Mouse (Mus musculus) forebrain, embryonic 11.5 days (tissue): ENCODE measurements around the gene Dscaml1. TPM values are rescaled to one million over a fixed set of nuclear protein-coding genes. Genes with fewer than 3 reads are reported as not detected.

Experiments
- ATAC-seq: fragments of 200-750 bp; cut with Nextera tagmentation; replicated peaks from 2 replicates; pipeline ENCODE4 v1.8.0; 2017; ENCODE audit warnings: moderate TSS enrichment; ENCODE audit not compliant: low FRiP score
- DNase-seq: peaks from one replicate; pipeline ENCODE4 v3.0.0-alpha.2; 2017; ENCODE audit warnings: low spot score
- H3K27ac ChIP-seq: fragments of 300-500 bp; sonication (generic); 2 replicates; pipeline ENCODE4 v1.5.1; 2014; ENCODE audit warnings: low read depth, low read length
- H3K27me3 ChIP-seq: fragments of 300-500 bp; sonication (generic); 2 replicates; pipeline ENCODE4 v1.6.1; 2014; ENCODE audit warnings: mild to moderate bottlenecking, low read length, mixed read lengths; ENCODE audit not compliant: control insufficient read depth, insufficient read depth
- H3K36me3 ChIP-seq: fragments of 300-500 bp; sonication (generic); 2 replicates; pipeline ENCODE4 v1.6.1; 2014; ENCODE audit warnings: mild to moderate bottlenecking, low read length, moderate library complexity, mixed read lengths; ENCODE audit not compliant: control insufficient read depth, insufficient read depth
- H3K4me1 ChIP-seq: fragments of 300-500 bp; sonication (generic); replicated peaks from 2 replicates; pipeline ENCODE4 v1.6.1; 2014; ENCODE audit warnings: low read length, mixed read lengths; ENCODE audit not compliant: control insufficient read depth, insufficient read depth
- H3K4me2 ChIP-seq: fragments of 300-500 bp; sonication (generic); 2 replicates; pipeline ENCODE4 v1.6.1; 2014; ENCODE audit warnings: low read depth, mild to moderate bottlenecking, low read length, moderate library complexity, mixed read lengths; ENCODE audit not compliant: severe bottlenecking
- H3K4me3 ChIP-seq: fragments of 300-500 bp; sonication (generic); 2 replicates; pipeline ENCODE4 v1.5.1; 2014; ENCODE audit warnings: low read depth, low read length
- H3K9ac ChIP-seq: fragments of 300-500 bp; sonication (generic); 2 replicates; pipeline ENCODE4 v1.6.1; 2014; ENCODE audit warnings: low read length
- H3K9me3 ChIP-seq: fragments of 300-500 bp; sonication (generic); 2 replicates; pipeline ENCODE4 v1.6.1; 2016; ENCODE audit warnings: low read length, mixed read lengths; ENCODE audit not compliant: control insufficient read depth
- WGBS: fragments of 180-500 bp; shearing (Covaris S2); extraction: QIAGEN DNeasy Blood & Tissue Kit; methylation state at CpG from one replicate; pipeline ENCODE4 v1.1.7; 2014; 5-methylcytosine and 5-hydroxymethylcytosine counted together
- polyA plus RNA-seq: library from polyadenylated mRNA; unstranded; fragments of >200 nt; fragmentation: Nextera tagmentation; extraction: Ambion mirVana; gene quantifications from 2 replicates; pipeline ENCODE4 v1.2.1, GENCODE M21; 2014

The Dscaml1 gene
- polyA plus RNA-seq, 1 experiment from 2014 or later, result 5.4 TPM

GRCm38 (mm10) chr9:45430698-45430959 lies 4.2 kb downstream of the Dscaml1 start:
- Histone ChIP-seq H3K4me1 (peaks cover 11% of the 10 kb centered on the region; the same call in 1 of the 2 replicates), H3K9me3 (no peaks in the 10 kb centered on the region), H3K9ac (peak overlapping the region; percentile 51), H3K27me3 (peaks cover 41% of the 10 kb centered on the region), H3K36me3 (no peaks in the 10 kb centered on the region), H3K27ac (no peak overlapping the region), H3K4me3 (peak overlapping the region; percentile 41), H3K4me2 (peak overlapping the region; percentile 51)
- no peak for ATAC-seq
- no peak for DNase-seq
- 1% methylated on average over 15 of the region's 17 CpGs for WGBS

GRCm38 (mm10) chr9:45431150-45431549 lies 4.7 kb downstream of the Dscaml1 start:
- H3K9ac ChIP-seq, result peak overlapping the region; percentile 51; the same call in 1 of the 2 replicates
- H3K9me3 ChIP-seq, result no peaks in the 10 kb centered on the region
- H3K27ac ChIP-seq, result no peak overlapping the region

DNA sequence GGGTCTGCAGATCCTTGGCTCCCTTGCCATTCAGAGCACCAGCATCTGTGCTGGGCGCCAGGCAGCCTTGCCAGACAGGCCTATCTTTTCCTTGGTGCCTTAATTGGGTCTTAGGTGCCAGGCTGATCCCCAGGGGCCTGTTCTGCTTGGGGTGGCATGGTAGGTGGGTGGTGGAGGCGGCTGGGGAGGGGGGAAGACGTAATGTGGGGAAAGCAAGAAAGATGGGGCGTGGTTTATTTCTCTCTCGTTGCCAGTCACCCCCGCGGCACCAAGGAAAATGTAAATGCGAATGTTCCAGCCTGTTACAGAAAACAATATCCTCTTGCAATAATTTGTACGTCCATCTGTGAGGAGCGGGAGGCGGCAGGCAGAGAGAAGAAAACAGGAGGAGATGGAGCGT lies 6.2 kb downstream of the Dscaml1 start:
- DNase-seq (no peak), ATAC-seq (no peak)
- Histone ChIP-seq H3K4me3 (no peak overlapping the region), H3K9ac (no peak overlapping the region), H3K27ac (no peak overlapping the region), H3K4me2 (no peak overlapping the region), H3K36me3 (no peaks in the 10 kb centered on the region), H3K4me1 (peaks cover 11% of the 10 kb centered on the region; the same call in 1 of the 2 replicates), H3K27me3 (peaks cover 41% of the 10 kb centered on the region), H3K9me3 (no peaks in the 10 kb centered on the region)
- WGBS, result 76% methylated on average over 12 of the region's 12 CpGs

More at GRCm38 (mm10) chr9:45431150-45431549, 4.7 kb downstream of the Dscaml1 start:
- ATAC-seq (no peak), DNase-seq (no peak)
- 2% methylated on average over 26 of the region's 26 CpGs for WGBS
- H3K4me3 ChIP-seq, result peak overlapping the region; percentile 41
- H3K4me1 ChIP-seq, result peaks cover 11% of the 10 kb centered on the region; the same call in 1 of the 2 replicates
- H3K36me3 ChIP-seq, result no peaks in the 10 kb centered on the region
- peak overlapping the region; percentile 51 for H3K4me2 ChIP-seq
- H3K27me3 ChIP-seq, result peaks cover 41% of the 10 kb centered on the region

- peaks cover 11% of the 10 kb centered on the region; the same call in 1 of the 2 replicates for H3K4me1 ChIP-seq
- no peak overlapping the region for H3K4me2 ChIP-seq
- no peak overlapping the region for H3K4me3 ChIP-seq
- no peaks in the 10 kb centered on the region for H3K36me3 ChIP-seq
- ATAC-seq, result no peak
- no peak overlapping the region for H3K27ac ChIP-seq
- H3K27me3 ChIP-seq, result peaks cover 41% of the 10 kb centered on the region
- H3K9ac ChIP-seq, result no peak overlapping the region
- 71% methylated on average over 9 of the region's 9 CpGs for WGBS
- DNase-seq, result no peak
- H3K9me3 ChIP-seq, result no peaks in the 10 kb centered on the region
These were observed 6.7 kb downstream of the Dscaml1 start for GRCm38 (mm10) chr9:45433119-45433518.

GRCm38 (mm10) chr9:45434171-45434570 lies 7.7 kb downstream of the Dscaml1 start:
- DNase-seq (no peak), ATAC-seq (no peak)
- 86% methylated on average over 2 of the region's 2 CpGs for WGBS
- Histone ChIP-seq H3K4me3 (no peak overlapping the region), H3K27ac (no peak overlapping the region), H3K36me3 (no peaks in the 10 kb centered on the region), H3K9ac (no peak overlapping the region), H3K27me3 (peaks cover 34% of the 10 kb centered on the region), H3K9me3 (no peaks in the 10 kb centered on the region), H3K4me2 (no peak overlapping the region), H3K4me1 (peaks cover 11% of the 10 kb centered on the region; the same call in 1 of the 2 replicates)

DNA sequence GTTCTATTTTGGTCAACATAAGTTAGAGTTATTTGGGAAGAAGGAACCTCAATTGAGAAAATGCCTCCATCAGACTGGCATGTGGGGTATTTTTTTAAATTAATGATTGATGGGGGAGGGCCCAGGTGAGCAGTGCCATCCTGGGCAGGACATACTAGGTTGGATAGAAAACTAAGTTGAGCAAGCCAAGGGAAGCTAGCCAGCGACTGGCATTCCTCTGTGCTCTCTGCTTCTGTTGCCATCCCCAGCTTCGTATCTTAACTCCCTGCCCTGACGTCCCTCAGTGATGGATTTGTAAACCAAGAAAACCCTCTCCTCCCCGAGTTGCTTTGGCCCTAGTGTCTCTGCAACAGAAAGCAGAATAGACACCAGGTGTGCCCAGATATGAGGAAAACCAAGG lies 12.6 kb downstream of the Dscaml1 start:
- Histone ChIP-seq H3K36me3 (no peaks in the 10 kb centered on the region), H3K4me3 (no peak overlapping the region), H3K4me1 (0 out of 2 replicates have a peak, but pooled peaks cover 3% of the 10 kb centered on the region), H3K9ac (no peak overlapping the region), H3K4me2 (no peak overlapping the region), H3K27me3 (no peaks in the 10 kb centered on the region), H3K9me3 (no peaks in the 10 kb centered on the region), H3K27ac (no peak overlapping the region)
- DNase-seq (no peak), ATAC-seq (no peak)
- WGBS, result 77% methylated on average over 4 of the region's 4 CpGs

DNA sequence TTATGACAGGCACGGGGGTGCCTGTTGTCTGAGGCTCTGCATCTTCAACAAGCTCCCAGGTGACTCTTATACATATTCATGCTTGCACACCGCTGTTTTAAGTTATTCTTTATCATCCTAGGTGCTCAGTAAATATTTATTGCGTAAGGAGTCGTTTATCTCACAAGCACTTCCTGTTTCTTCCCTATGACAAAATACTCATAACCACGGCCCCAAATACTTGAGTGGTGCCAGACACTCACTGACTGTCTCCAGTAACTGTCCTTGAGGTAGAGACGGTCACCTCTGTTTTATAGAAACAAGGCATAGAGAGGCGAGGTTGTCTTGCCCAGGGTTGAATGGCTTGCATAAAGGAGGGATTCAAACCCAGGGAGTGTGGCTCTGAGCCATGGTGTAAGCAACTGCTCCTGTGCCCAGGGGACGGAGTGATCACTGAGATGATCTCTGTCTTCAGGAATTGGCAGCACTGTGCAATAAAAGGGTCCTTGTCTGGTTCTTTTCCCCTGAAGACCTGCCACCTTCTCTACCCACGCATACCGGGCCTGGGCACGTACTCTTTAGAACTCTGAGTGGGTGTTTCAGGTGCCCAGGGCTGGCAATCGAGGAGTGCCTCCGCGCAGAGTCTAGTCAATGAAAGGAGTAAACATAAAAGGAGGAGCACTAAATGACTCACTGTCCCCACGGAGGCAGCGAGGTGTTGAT lies 13.8 kb downstream of the Dscaml1 start:
- no peak for ATAC-seq
- Histone ChIP-seq H3K4me3 (no peak overlapping the region), H3K27me3 (no peaks in the 10 kb centered on the region), H3K27ac (no peak overlapping the region), H3K36me3 (no peaks in the 10 kb centered on the region), H3K9me3 (no peaks in the 10 kb centered on the region), H3K4me1 (0 out of 2 replicates have a peak, but pooled peaks cover 3% of the 10 kb centered on the region), H3K9ac (no peak overlapping the region), H3K4me2 (no peak overlapping the region)
- WGBS, result 85% methylated on average over 16 of the region's 16 CpGs
- DNase-seq, result no peak

DNA sequence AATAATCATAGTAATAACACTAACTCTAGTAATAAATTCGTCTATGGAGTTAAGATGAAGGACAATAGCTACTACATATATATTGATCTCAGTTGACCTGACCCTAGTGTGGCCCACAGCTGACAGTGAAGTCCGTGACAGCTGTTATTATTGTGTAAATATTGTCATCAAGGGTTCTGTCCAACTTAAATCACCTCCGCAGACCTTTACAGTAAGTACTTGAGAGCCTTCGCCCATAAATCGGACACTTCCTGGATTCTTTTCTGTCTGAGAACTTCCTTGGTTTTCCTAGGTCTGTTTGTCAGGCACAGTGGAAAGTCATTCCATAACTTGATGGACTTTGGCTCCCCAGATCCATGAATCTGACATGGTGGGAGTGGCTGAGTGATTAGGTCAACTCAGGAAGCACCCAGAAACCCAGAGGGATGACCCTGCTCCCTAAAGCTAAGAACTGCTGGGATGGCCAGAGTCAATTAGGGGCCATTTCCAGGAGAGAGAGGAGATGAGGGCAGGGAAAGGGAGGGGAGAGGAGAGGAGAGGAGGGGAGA lies 17.9 kb downstream of the Dscaml1 start:
- no peak overlapping the region for H3K27ac ChIP-seq
- H3K36me3 ChIP-seq, result no peaks in the 10 kb centered on the region
- 0 out of 2 replicates have a peak, but pooled peaks cover 3% of the 10 kb centered on the region for H3K4me1 ChIP-seq
- no peak overlapping the region for H3K4me3 ChIP-seq
- H3K27me3 ChIP-seq, result no peaks in the 10 kb centered on the region
- no peak for ATAC-seq
- no peak overlapping the region for H3K4me2 ChIP-seq
- no peak for DNase-seq
- H3K9ac ChIP-seq, result no peak overlapping the region
- no peaks in the 10 kb centered on the region for H3K9me3 ChIP-seq
- 84% methylated on average over 5 of the region's 5 CpGs for WGBS

- no peaks in the 10 kb centered on the region for H3K36me3 ChIP-seq
- DNase-seq (no peak), ATAC-seq (no peak)
- no peaks in the 10 kb centered on the region for H3K4me1 ChIP-seq
- H3K9ac ChIP-seq, result no peak overlapping the region
- 76% methylated on average over 4 of the region's 4 CpGs for WGBS
- H3K27me3 ChIP-seq, result no peaks in the 10 kb centered on the region
- no peak overlapping the region for H3K4me2 ChIP-seq
- H3K4me3 ChIP-seq, result no peak overlapping the region
- no peak overlapping the region for H3K27ac ChIP-seq
- no peaks in the 10 kb centered on the region for H3K9me3 ChIP-seq
These were observed 23.2 kb downstream of the Dscaml1 start for GRCm38 (mm10) chr9:45449658-45450057.
